Comparison of ENCODE assay signal across 8 mouse cellular contexts in the genomic region with DNA sequence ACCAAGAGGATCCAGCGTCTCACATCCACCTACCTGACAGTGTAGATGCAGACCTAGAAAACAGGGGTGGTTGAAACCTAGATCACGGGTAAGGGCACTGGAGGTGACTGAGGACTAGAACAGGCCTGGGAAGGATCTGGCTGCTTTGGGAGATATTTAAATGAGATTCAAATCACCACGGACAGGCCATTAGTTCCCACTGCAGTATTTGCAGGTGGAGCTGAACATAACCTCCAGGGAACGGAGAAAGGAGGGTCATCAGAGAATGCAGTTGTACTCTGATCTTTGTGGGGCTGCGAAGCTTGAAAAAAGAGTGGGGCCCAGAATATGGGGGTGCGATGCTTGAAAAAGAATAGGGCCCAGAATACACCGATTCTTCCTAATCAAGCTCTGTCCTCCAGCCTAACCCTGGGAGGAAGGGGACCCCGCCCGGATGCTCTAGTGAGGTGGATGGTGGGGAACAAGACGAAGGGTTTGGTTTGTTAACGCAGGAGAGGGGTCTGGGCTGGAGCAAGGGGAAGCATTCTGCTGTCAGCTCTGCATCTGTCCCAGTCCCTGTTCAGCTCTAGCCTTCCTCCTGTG. TPM values are rescaled to one million over a fixed set of nuclear protein-coding genes. Genes with fewer than 3 reads are reported as not detected.
DNase-seq lines count a peak whose midpoint lies in the region; ATAC-seq and TF ChIP-seq lines count a peak whose summit lies in the region.

No protein-coding gene starts in this region.

- peaks cover 23% of the 10 kb centered on the region for H3K27me3 ChIP-seq in lung, embryonic 14.5 days (ENCODE audit: insufficient read depth, low read length)
- peaks cover 43% of the 10 kb centered on the region for H3K27me3 ChIP-seq in forebrain, embryonic 12.5 days
- no peaks in the 10 kb centered on the region for H3K27me3 ChIP-seq in intestine, postnatal 0 days (replicated peaks; ENCODE audit: control insufficient read depth, insufficient read depth, low read length)
- H3K27me3 ChIP-seq in neural tube, embryonic 14.5 days (ENCODE audit: control insufficient read depth, insufficient read depth, low read length) = no peaks in the 10 kb centered on the region

- WGBS in lung, embryonic 14.5 days = 25% methylated on average over 11 of the region's 11 CpGs
- WGBS in forebrain, embryonic 12.5 days = 19% methylated on average over 11 of the region's 11 CpGs
- WGBS in intestine, postnatal 0 days = 45% methylated on average over 11 of the region's 11 CpGs
- WGBS in neural tube, embryonic 14.5 days = 11% methylated on average over 11 of the region's 11 CpGs

- no peak overlapping the region for H3K27ac ChIP-seq in lung, embryonic 14.5 days (ENCODE audit: low read depth)
- peak overlapping the region; percentile 68 for H3K27ac ChIP-seq in forebrain, embryonic 12.5 days
- no peak overlapping the region for H3K27ac ChIP-seq in intestine, postnatal 0 days (ENCODE audit: low read depth, low read length)
- H3K27ac ChIP-seq in neural tube, embryonic 14.5 days (ENCODE audit: low read depth, low read length) = peak overlapping the region; percentile 73

- H3K4me1 ChIP-seq in lung, embryonic 14.5 days (ENCODE audit: insufficient read depth) = peaks cover 14% of the 10 kb centered on the region
- H3K4me1 ChIP-seq in forebrain, embryonic 12.5 days = peaks cover 50% of the 10 kb centered on the region
- H3K4me1 ChIP-seq in intestine, postnatal 0 days (replicated peaks; ENCODE audit: control insufficient read depth, insufficient read depth, low read length) = peaks cover 10% of the 10 kb centered on the region; the same call in 1 of the 2 replicates
- peaks cover 11% of the 10 kb centered on the region; the same call in 1 of the 2 replicates for H3K4me1 ChIP-seq in neural tube, embryonic 14.5 days (ENCODE audit: control insufficient read depth, insufficient read depth, low read length)

- no peaks in the 10 kb centered on the region for H3K9me3 ChIP-seq in lung, embryonic 14.5 days (ENCODE audit: low read depth, low read length)
- no peaks in the 10 kb centered on the region for H3K9me3 ChIP-seq in forebrain, embryonic 12.5 days
- no peaks in the 10 kb centered on the region for H3K9me3 ChIP-seq in intestine, postnatal 0 days (ENCODE audit: control insufficient read depth)
- no peaks in the 10 kb centered on the region for H3K9me3 ChIP-seq in neural tube, embryonic 14.5 days (ENCODE audit: control insufficient read depth, low read length)

- TF ChIP-seq CTCF in lung, embryonic 14.5 days (IDR thresholded peaks at IDR 0.05; ENCODE audit: low read depth) = no peak
- no peak for TF ChIP-seq CTCF in intestine, postnatal 0 days (IDR thresholded peaks at IDR 0.05; ENCODE audit: low read depth)

- peak overlapping the region; percentile 30; the same call in 1 of the 2 replicates for H3K9ac ChIP-seq in lung, embryonic 14.5 days
- H3K9ac ChIP-seq in forebrain, embryonic 12.5 days = peak overlapping the region; percentile 82
- H3K9ac ChIP-seq in intestine, postnatal 0 days (ENCODE audit: low read depth, low read length) = 0 out of 2 replicates have a peak overlapping the region, but pooled peaks have one; percentile 13
- peak overlapping the region; percentile 79 for H3K9ac ChIP-seq in neural tube, embryonic 14.5 days (replicated peaks; ENCODE audit: low read depth, low read length)

- H3K4me2 ChIP-seq in lung, embryonic 14.5 days = peak overlapping the region; percentile 100
- peak overlapping the region; percentile 98 for H3K4me2 ChIP-seq in forebrain, embryonic 12.5 days
- H3K4me2 ChIP-seq in intestine, postnatal 0 days (replicated peaks; ENCODE audit: low read depth) = peak overlapping the region; percentile 48
- H3K4me2 ChIP-seq in neural tube, embryonic 14.5 days (ENCODE audit: low read depth, low read length) = peak overlapping the region; percentile 97

- H3K4me3 ChIP-seq in lung, embryonic 14.5 days (ENCODE audit: low read depth, low read length) = peak overlapping the region; percentile 26
- peak overlapping the region; percentile 63 for H3K4me3 ChIP-seq in forebrain, embryonic 12.5 days (replicated peaks)
- peak overlapping the region; percentile 9; the same call in 1 of the 2 replicates for H3K4me3 ChIP-seq in intestine, postnatal 0 days (ENCODE audit: low read depth, low read length)
- peak overlapping the region; percentile 67 for H3K4me3 ChIP-seq in neural tube, embryonic 14.5 days (ENCODE audit: low read depth, low read length)

- H3K36me3 ChIP-seq in lung, embryonic 14.5 days (ENCODE audit: insufficient read depth) = peaks cover 42% of the 10 kb centered on the region
- H3K36me3 ChIP-seq in forebrain, embryonic 12.5 days (replicated peaks) = peaks cover 53% of the 10 kb centered on the region
- H3K36me3 ChIP-seq in intestine, postnatal 0 days (ENCODE audit: control insufficient read depth, insufficient read depth) = peaks cover 29% of the 10 kb centered on the region
- peaks cover 27% of the 10 kb centered on the region for H3K36me3 ChIP-seq in neural tube, embryonic 14.5 days (ENCODE audit: control insufficient read depth, insufficient read depth, low read length)

- intact Hi-C loops in left cerebral cortex, postnatal 4 days (cut with DNase I) = loop anchor here (5.0 kb wide), 2 partner anchors 65 to 120 kb away; no protein-coding TSS in a partner anchor

- ATAC-seq in lung, embryonic 14.5 days (ENCODE audit: insufficient read depth) = no peak
- ATAC-seq in forebrain, embryonic 12.5 days (ENCODE audit: low FRiP score) = peak; percentile 27; the same call in 1 of the 2 replicates
- no peak for ATAC-seq in intestine, postnatal 0 days
- ATAC-seq in neural tube, embryonic 14.5 days (ENCODE audit: low read depth) = peak; percentile 41

- DNase-seq in lung, embryonic 14.5 days = no peak
- DNase-seq in lung, adult 18-20 months = no peak
- no peak for DNase-seq in layer of hippocampus, postnatal 36 days
- DNase-seq in ovary, postnatal 36 days (ENCODE audit: low spot score) = no peak
- DNase-seq in left cerebral cortex, postnatal 4 days = no peak

RNA-seq across cellular contexts. Expression of a gene that starts 0.5 kb away (rescaled TPM):
- 11.2 and 13.9 TPM in 2 replicates for polyA plus RNA-seq in lung, embryonic 14.5 days (2014; fragmentation: Nextera tagmentation; extraction: Ambion mirVana)
- 36.0 and 40.0 TPM in 2 replicates for polyA plus RNA-seq in forebrain, embryonic 12.5 days (2016; fragmentation: Nextera tagmentation; extraction: Ambion mirVana)
- 29.0 and 32.5 TPM in 2 replicates for polyA plus RNA-seq in intestine, postnatal 0 days (2015; fragmentation: Nextera tagmentation; extraction: Ambion mirVana)
- polyA plus RNA-seq in neural tube, embryonic 14.5 days (2014; fragmentation: Nextera tagmentation; extraction: Ambion mirVana) = 96.7 and 104 TPM in 2 replicates
- total RNA-seq in layer of hippocampus, postnatal 36 days (2021) = 100 to 1,000 TPM; 129 to 137 TPM
- 100 to 1,000 TPM; 189 to 196 TPM for total RNA-seq in left cerebral cortex, postnatal 4 days (2021)

RNA-seq across cellular contexts. Expression of a gene that starts 8.3 kb away (rescaled TPM):
- not detected in 2 replicates for polyA plus RNA-seq in lung, embryonic 14.5 days (2014; fragmentation: Nextera tagmentation; extraction: Ambion mirVana)
- polyA plus RNA-seq in forebrain, embryonic 12.5 days (2016; fragmentation: Nextera tagmentation; extraction: Ambion mirVana) = 0.12 TPM in 1 of 2 replicates, not detected in the other
- polyA plus RNA-seq in intestine, postnatal 0 days (2015; fragmentation: Nextera tagmentation; extraction: Ambion mirVana) = not detected in 2 replicates
- polyA plus RNA-seq in neural tube, embryonic 14.5 days (2014; fragmentation: Nextera tagmentation; extraction: Ambion mirVana) = not detected in 2 replicates
- not detected for total RNA-seq in layer of hippocampus, postnatal 36 days (2021)
- total RNA-seq in left cerebral cortex, postnatal 4 days (2021) = not detected

RNA-seq across cellular contexts. Expression of a gene that starts 9.2 kb away (rescaled TPM):
- 164 and 177 TPM in 2 replicates for polyA plus RNA-seq in lung, embryonic 14.5 days (2014; fragmentation: Nextera tagmentation; extraction: Ambion mirVana)
- polyA plus RNA-seq in forebrain, embryonic 12.5 days (2016; fragmentation: Nextera tagmentation; extraction: Ambion mirVana) = 292 and 322 TPM in 2 replicates
- 138 and 154 TPM in 2 replicates for polyA plus RNA-seq in intestine, postnatal 0 days (2015; fragmentation: Nextera tagmentation; extraction: Ambion mirVana)
- polyA plus RNA-seq in neural tube, embryonic 14.5 days (2014; fragmentation: Nextera tagmentation; extraction: Ambion mirVana) = 378 and 453 TPM in 2 replicates
- 10 to 100 TPM; 78.8 to 80.0 TPM for total RNA-seq in layer of hippocampus, postnatal 36 days (2021)
- 100 to 1,000 TPM; 314 to 352 TPM for total RNA-seq in left cerebral cortex, postnatal 4 days (2021)

RNA-seq across cellular contexts. Expression of a gene that starts 43.3 kb away (rescaled TPM):
- 0.08 TPM in 1 of 2 replicates, not detected in the other for polyA plus RNA-seq in lung, embryonic 14.5 days (2014; fragmentation: Nextera tagmentation; extraction: Ambion mirVana)
- 0.09 and 0.22 TPM in 2 replicates for polyA plus RNA-seq in forebrain, embryonic 12.5 days (2016; fragmentation: Nextera tagmentation; extraction: Ambion mirVana)
- polyA plus RNA-seq in intestine, postnatal 0 days (2015; fragmentation: Nextera tagmentation; extraction: Ambion mirVana) = 91.8 and 103 TPM in 2 replicates
- 0.66 TPM in 1 of 2 replicates, not detected in the other for polyA plus RNA-seq in neural tube, embryonic 14.5 days (2014; fragmentation: Nextera tagmentation; extraction: Ambion mirVana)
- not detected for total RNA-seq in layer of hippocampus, postnatal 36 days (2021)
- total RNA-seq in left cerebral cortex, postnatal 4 days (2021) = under 1 TPM; 0.14 to 0.66 TPM

Comparison
In these comparisons a context has a peak if more than half of its experiments do, and no peak if none do; other contexts are left out.
1. ATAC-seq: peak in forebrain, embryonic 12.5 days (single experiment) and neural tube, embryonic 14.5 days (single experiment); none in lung, embryonic 14.5 days (single experiment) and intestine, postnatal 0 days (single experiment).
2. H3K27ac ChIP-seq: peak in forebrain, embryonic 12.5 days (single experiment) and neural tube, embryonic 14.5 days (single experiment); none in lung, embryonic 14.5 days (single experiment) and intestine, postnatal 0 days (single experiment).
3. H3K4me2 ChIP-seq: peak in every context shown above with its lines; median percentile 100 in lung, embryonic 14.5 days; 98 in forebrain, embryonic 12.5 days; 97 in neural tube, embryonic 14.5 days; 48 in intestine, postnatal 0 days.
4. H3K4me3 ChIP-seq: peak in every context shown above with its lines; median percentile 67 in neural tube, embryonic 14.5 days; 63 in forebrain, embryonic 12.5 days; 26 in lung, embryonic 14.5 days; 9 in intestine, postnatal 0 days.
5. H3K9ac ChIP-seq: peak in every context shown above with its lines; median percentile 82 in forebrain, embryonic 12.5 days; 79 in neural tube, embryonic 14.5 days; 30 in lung, embryonic 14.5 days; 13 in intestine, postnatal 0 days.